Mouse (Mus musculus): ENCODE data around the gene Pigk.

DNA sequence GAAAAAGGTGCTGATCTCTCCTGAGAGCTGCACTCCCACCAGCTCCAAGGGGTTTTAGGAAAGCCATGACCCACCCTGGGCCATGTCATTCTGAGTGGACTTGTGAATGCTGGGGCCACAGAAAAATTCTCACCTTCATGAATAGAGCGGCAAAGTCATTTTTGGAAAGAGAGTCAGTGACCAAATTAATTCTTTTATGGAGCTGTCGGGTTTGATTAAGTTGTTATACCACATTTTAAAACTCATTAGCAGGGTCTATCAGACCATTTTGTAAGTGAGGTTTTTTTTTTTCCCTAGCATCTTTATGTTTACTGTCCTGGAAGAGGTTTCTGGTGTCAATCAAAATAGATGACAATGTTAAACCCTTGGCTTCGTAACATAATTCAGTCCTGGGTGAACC lies 169.7 kb downstream of the Pigk start:
- TF ChIP-seq CTCF (IDR thresholded peaks at IDR 0.05; ENCODE audit: extremely low read depth, insufficient read length, insufficient replicate concordance, low read depth, low read length) (no peak), POLR2A (IDR thresholded peaks at IDR 0.05; ENCODE audit: low read depth, low read length) (no peak)
